Mouse (Mus musculus): Measurements from ENCODE around the gene Gm49373. TPM values are rescaled to one million over a fixed set of nuclear protein-coding genes. Genes with fewer than 3 reads are reported as not detected.

The Gm49373 gene
- total RNA-seq, 2 experiments from 2014 or later = 1.5 to 1.6 TPM

GRCm38 (mm10) chr9:21031251-21031895 lies 41.5 kb downstream of the Gm49373 start:
- intact Hi-C loops (cut with DNase I) = loop anchor here (5.0 kb wide), 1 partner anchor 101 kb away; the partner anchor contains the start of gene Tyk2
- peak; percentile 88 to 90 for DNase-seq (ENCODE audit: low spot score in 2 of 2)

- intact Hi-C loops (cut with DNase I) = loop anchor here (5.0 kb wide), 1 partner anchor 101 kb away; the partner anchor contains the start of gene Tyk2
- peak; percentile 71 to 78 for DNase-seq (ENCODE audit: low spot score in 2 of 2)
Observed at GRCm38 (mm10) chr9:21030781-21031250, 42.1 kb downstream of the Gm49373 start.

- intact Hi-C loops (cut with DNase I) = loop anchor here (5.0 kb wide), 1 partner anchor 102 kb away; the partner anchor contains the start of gene Tyk2
- DNase-seq (ENCODE audit: low spot score in 2 of 2) = no peak
Observed at GRCm38 (mm10) chr9:21030055-21030600, 42.8 kb downstream of the Gm49373 start.

- peak; percentile 64 to 71 for DNase-seq (ENCODE audit: low spot score in 2 of 2)
- intact Hi-C loops (cut with DNase I) = loop anchor here (5.0 kb wide), 1 partner anchor 103 kb away; the partner anchor contains the start of gene Tyk2
Observed at GRCm38 (mm10) chr9:21029291-21030054, 43.4 kb downstream of the Gm49373 start, which contains the start of gene Icam4. TSS of gene Icam4 (plus strand) at chr9:21029373.

GRCm38 (mm10) chr9:21028560-21029110 lies 44.3 kb downstream of the Gm49373 start:
- intact Hi-C loops (cut with DNase I) = no loop called here
- no peak for DNase-seq (ENCODE audit: low spot score in 2 of 2)

GRCm38 (mm10) chr9:21027774-21028290 lies 45.1 kb downstream of the Gm49373 start:
- intact Hi-C loops (cut with DNase I) = no loop called here
- no peak for DNase-seq (ENCODE audit: low spot score in 2 of 2)

GRCm38 (mm10) chr9:21026849-21027248 lies 46.0 kb downstream of the Gm49373 start:
- intact Hi-C loops (cut with DNase I) = no loop called here

GRCm38 (mm10) chr9:21025258-21025810 lies 47.6 kb downstream of the Gm49373 start:
- DNase-seq (ENCODE audit: low spot score in 2 of 2) = no peak
- intact Hi-C loops (cut with DNase I) = no loop called here

More at GRCm38 (mm10) chr9:21026849-21027248, 46.0 kb downstream of the Gm49373 start:
- DNase-seq (ENCODE audit: low spot score in 2 of 2) = no peak

- intact Hi-C loops (cut with DNase I) = no loop called here
- no peak for DNase-seq (ENCODE audit: low spot score in 2 of 2)
Observed at GRCm38 (mm10) chr9:21022726-21023125, 50.2 kb downstream of the Gm49373 start.

GRCm38 (mm10) chr9:21022288-21022687 lies 50.6 kb downstream of the Gm49373 start:
- no peak for DNase-seq (ENCODE audit: low spot score in 2 of 2)
- intact Hi-C loops (cut with DNase I) = no loop called here

- no peak for DNase-seq (ENCODE audit: low spot score in 2 of 2)
- intact Hi-C loops (cut with DNase I) = no loop called here
Observed at GRCm38 (mm10) chr9:21021363-21021762, 51.5 kb downstream of the Gm49373 start.

GRCm38 (mm10) chr9:21018600-21018999 lies 54.3 kb downstream of the Gm49373 start:
- DNase-seq (ENCODE audit: low spot score in 2 of 2) = no peak
- intact Hi-C loops (cut with DNase I) = no loop called here

- intact Hi-C loops (cut with DNase I) = no loop called here
Observed at GRCm38 (mm10) chr9:21017177-21017575, 55.7 kb downstream of the Gm49373 start.

GRCm38 (mm10) chr9:21016331-21017176 lies 56.3 kb downstream of the Gm49373 start:
- intact Hi-C loops (cut with DNase I) = no loop called here
- no peak for DNase-seq (ENCODE audit: low spot score in 2 of 2)

More at GRCm38 (mm10) chr9:21017177-21017575, 55.7 kb downstream of the Gm49373 start:
- no peak for DNase-seq (ENCODE audit: low spot score in 2 of 2)

GRCm38 (mm10) chr9:21015571-21016130 lies 57.2 kb downstream of the Gm49373 start, which contains the start of gene Icam1:
TSS of gene Icam1 (plus strand) at chr9:21015985.
- intact Hi-C loops (cut with DNase I) = no loop called here
- peak in 1 of 2 experiments; percentile 27 for DNase-seq (ENCODE audit: low spot score in 2 of 2)

- intact Hi-C loops (cut with DNase I) = no loop called here
- DNase-seq (ENCODE audit: low spot score in 2 of 2) = peak; percentile 36 to 37
Observed at GRCm38 (mm10) chr9:21014691-21015570, 58.0 kb downstream of the Gm49373 start.
